Mouse (Mus musculus) R1 (cell line): ENCODE results near the gene Mdm2.

Experiments used
- DNase-seq: peaks from one replicate; pipeline ENCODE4 v3.0.0-alpha.2; 2018; ENCODE audit warnings: low read depth, low spot score

The Mdm2 gene

GRCm38 (mm10) chr10:117683734-117684037 lies 26.9 kb downstream of the Mdm2 start:
- no peak for DNase-seq

GRCm38 (mm10) chr10:117682858-117683733 lies 27.5 kb downstream of the Mdm2 start:
- peak; percentile 64 for DNase-seq

DNA sequence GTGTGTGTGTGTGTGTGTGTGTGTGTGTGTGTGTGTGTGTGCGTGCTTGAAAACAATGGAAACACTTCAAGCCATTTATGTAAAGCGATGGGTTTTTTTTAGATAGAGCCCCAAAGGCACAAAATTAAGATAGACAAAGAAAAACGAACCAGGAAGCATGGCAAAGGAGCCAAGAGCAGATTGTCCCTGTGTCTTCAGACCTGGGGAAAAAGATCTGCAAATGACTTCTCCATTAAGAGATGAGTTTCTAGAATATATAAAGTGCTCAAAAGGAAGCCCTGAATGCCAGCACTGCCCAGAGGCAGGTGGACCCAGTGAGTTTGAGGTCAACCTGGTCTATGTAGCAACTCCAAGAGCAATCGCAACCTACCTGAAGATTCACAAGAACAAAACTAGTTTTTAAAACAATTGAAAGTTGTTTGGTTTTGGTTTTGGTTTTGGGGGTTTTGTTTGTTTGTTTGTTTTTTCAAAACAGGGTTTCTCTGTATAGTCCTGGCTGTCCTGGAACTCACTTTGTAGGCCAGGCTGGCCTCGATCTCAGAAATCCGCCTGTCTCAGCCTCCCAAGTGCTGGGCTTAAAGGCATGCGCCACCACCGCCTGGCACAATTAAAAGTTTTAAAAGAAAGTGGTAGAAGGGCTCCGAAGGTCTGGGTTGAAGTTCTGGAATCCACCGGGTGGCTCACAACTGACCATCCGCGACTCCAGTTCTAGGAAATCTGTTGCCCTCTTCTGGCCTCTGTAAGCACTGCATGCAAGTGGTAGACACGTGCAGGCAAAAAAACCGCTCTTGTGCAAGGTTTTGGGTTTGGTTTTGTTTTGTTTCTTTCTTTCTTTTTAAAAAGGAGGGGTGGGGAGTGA lies 28.3 kb downstream of the Mdm2 start:
- peak; percentile 86 for DNase-seq

- DNase-seq: no peak
These were observed 29.0 kb downstream of the Mdm2 start for GRCm38 (mm10) chr10:117681543-117681942.

GRCm38 (mm10) chr10:117680868-117681513 lies 29.6 kb downstream of the Mdm2 start:
- DNase-seq: no peak

GRCm38 (mm10) chr10:117679963-117680473 lies 30.5 kb downstream of the Mdm2 start:
- no peak for DNase-seq

DNA sequence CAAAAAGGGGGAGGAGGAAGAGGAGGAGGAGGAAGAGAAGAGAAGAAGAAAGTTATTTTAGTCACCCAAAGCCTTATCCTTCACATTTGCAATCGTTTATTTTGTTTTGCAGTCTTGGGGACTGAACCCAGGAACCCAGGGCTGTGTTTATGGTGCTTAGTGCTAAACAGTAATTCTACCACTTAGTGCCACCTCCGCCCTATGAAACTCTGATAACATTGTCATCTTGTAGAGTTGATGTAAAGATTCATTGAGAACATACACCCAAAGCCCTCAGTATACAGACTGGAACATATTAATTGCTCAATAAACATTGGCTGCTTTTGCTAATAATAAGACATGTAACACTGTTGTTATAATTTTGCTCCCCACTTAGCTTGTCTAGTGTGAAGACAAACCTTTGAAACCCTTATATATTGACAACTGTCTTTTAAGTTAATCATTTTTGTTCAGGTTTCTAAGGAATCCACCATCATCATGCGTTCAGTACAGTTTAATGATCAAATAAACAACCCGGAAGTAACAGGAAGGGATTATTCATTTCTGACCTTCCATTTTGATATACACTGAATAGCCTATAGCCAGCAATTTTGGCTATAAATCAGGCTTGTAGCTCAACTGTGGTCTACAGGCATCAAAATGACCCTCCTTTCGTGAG lies 31.4 kb downstream of the Mdm2 start:
- DNase-seq: no peak

DNA sequence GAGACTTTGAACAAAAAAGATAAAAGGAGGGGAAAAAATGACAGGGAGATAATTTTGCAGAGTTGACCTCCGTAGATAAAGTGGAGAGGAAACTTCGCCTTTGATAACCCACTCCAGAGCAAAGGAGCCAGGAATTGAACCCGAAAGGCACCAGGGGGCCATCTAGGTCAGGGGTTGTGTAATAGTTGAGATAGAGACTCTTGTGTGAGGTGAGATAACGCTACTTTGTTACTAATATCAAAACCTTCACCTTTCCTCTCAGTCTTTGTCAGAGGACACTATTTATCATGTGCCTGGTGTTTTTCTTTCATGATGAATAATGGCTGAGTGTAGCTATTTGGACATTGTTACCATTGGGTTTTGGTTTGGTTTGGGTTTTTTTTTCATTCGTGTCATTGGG lies 32.2 kb downstream of the Mdm2 start:
- DNase-seq: no peak

DNA sequence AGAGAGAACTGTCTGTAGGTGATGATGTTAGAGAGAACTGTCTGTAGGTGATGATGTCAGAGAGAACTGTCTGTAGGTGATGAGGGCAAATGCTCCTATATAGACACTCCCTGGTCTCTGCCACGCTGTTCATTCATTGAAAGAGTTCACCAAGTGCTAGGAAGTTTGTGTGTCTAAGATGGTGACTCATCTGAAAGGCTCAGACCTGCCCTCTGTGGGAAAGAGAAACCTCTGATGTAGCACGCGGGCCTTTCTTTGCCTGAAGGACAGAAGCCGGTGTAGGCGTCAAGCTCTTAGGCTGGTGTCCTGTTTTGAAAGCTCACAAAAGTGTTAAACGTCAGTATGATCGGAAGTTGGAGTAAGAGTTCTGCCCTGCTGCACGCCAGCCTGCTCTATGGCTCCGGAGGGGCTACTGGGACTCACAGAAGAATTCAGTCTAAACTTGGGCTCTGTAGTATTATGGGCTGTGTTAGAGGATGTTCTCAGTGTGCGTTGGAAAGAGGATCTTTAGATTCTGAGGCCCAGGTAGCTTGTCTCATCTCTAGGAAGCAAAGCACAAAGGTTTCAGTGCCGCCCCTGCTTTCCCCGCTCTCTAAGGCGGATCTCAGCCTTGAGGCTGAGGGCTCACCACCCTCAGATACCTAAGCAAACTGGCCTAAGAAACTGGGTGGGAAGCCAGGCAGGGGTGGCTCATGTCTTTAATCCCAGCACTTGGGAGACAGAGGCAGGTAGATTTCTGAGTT lies 32.9 kb downstream of the Mdm2 start:
- no peak for DNase-seq

DNA sequence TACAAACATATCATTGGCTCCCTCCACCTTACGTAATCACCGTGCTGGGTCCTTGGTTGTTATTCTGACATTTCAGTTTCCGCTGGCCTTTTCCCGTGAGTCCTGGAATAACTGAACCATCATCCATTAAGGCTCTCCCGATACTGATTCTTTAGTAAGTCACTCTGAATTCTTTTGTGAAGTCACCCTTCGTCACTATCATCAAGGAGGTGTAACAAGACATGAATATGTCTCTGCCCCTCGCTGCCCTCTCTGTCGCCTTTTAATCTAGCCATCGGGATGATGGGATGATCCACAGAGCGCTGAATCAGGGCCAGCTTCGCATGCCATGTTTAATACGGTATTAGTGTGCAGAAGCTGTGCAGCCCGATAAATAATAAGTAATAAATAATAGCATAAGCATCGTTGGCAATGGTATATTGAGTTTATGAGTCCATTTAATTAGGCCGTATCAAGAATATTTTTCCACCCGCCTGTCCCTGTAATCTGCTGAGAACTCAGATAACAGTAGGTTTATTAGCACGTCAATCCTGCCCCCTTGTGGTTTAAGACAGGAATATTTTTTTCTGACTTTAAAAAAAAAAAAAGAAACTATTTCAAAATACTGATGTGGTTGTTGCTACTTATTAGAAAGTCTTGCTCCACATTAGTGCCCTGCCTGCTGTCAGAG lies 33.8 kb downstream of the Mdm2 start:
- DNase-seq: peak; percentile 49

DNA sequence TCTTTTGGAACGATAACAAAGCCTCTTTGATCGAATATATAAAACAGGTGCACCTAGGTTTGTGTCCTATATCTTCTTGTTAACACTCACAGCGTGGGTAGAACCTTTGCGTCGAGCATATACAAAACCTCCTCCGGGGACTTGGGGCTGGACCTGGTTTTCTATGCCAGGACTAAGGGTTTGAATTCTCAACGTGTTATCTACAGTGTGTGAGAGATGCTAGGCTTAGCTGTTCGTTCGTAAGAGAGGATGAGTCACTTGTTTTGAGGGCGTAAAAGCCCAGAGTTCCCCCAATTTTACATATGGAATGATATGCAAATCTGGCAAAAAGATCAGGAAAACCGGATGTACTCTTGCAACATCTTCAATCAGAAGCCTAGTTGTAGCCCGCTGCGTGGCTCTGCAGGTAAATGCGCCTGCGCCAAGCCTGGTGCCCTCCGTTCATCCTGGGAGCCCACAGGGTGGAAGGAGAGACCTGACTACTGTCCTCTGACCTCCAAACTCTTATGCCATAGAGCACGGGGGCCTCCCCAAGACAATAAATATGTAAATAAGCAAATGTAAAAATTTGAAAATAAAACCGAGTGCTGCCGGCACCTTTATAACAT lies 34.4 kb downstream of the Mdm2 start:
- DNase-seq: no peak

DNA sequence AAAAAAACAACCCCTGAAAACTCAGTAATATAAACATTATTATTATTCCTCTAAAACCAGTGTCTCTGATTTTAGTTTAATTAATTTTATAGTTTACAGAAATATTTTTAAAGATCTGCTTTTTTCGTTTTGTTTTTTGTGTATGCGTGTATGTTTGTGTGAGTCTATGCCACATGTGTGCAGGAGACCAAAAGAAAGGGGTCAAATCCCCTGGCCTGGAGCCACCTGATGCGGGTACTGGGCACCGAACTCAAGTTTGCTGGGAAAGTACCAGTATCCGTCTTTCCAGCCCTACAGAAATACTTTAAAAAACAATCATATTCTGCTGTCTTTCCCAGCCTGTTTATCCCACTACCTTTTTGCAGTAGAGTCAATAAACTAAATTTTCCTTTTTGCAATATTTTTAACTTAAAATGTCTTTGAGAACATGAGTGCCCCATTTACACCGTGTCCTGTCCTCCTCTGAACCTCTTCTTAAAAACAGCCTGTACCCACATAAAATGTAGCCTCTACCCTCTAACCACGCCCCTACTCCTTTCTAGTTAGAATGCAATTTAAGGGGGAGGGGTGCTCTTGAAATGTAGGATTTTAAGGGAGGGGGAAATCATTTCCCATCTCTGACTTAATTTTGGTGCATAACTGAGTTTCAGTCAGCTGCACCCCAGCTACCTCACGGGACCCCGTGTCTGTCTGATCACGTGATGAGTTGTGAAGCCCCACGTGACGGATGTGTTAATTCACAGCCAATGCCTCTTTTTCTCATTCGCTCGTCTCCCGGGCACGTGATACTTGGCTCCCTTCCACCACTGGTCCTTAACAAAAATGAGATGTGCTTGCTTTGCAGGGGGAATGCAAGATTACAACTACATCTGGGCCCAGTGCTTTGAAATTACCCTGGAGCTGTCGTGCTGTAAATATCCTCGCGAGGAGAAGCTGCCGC lies 35.2 kb downstream of the Mdm2 start:
- peak; percentile 50 for DNase-seq

- no peak for DNase-seq
These were observed 36.1 kb downstream of the Mdm2 start for GRCm38 (mm10) chr10:117674359-117675019.

DNA sequence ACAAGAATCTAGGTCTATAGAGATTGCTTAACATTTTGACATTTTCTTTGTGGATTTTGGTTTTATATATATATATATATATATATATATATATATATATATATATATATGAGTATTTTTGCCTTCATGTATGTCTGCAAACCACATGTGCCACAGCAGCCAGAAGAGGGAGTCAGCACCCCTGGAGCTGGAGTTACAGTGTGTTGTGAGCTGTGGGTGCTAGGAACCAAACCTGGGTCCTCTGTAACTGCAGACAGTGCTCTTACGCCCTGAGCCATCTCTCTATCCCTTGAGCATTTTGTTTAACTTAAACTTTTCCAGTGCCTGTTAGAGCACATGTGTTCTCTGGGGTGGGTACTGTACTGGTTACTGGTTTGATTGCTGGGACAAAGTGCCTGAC lies 36.6 kb downstream of the Mdm2 start:
- DNase-seq: no peak

- no peak for DNase-seq
These were observed 37.9 kb downstream of the Mdm2 start for GRCm38 (mm10) chr10:117672693-117673092.

GRCm38 (mm10) chr10:117671930-117672666 lies 38.5 kb downstream of the Mdm2 start:
- no peak for DNase-seq

- no peak for DNase-seq
These were observed 39.3 kb downstream of the Mdm2 start for GRCm38 (mm10) chr10:117671266-117671665.
